Mouse (Mus musculus): Measurements from ENCODE around the gene Ddx17. TPM values are rescaled to one million over a fixed set of nuclear protein-coding genes. Genes with fewer than 3 reads are reported as not detected.

The Ddx17 gene
- 61.4 and 65.8 TPM in 2 replicates for polyA plus RNA-seq (2015; fragmentation: Nextera tagmentation; extraction: Ambion mirVana)

DNA sequence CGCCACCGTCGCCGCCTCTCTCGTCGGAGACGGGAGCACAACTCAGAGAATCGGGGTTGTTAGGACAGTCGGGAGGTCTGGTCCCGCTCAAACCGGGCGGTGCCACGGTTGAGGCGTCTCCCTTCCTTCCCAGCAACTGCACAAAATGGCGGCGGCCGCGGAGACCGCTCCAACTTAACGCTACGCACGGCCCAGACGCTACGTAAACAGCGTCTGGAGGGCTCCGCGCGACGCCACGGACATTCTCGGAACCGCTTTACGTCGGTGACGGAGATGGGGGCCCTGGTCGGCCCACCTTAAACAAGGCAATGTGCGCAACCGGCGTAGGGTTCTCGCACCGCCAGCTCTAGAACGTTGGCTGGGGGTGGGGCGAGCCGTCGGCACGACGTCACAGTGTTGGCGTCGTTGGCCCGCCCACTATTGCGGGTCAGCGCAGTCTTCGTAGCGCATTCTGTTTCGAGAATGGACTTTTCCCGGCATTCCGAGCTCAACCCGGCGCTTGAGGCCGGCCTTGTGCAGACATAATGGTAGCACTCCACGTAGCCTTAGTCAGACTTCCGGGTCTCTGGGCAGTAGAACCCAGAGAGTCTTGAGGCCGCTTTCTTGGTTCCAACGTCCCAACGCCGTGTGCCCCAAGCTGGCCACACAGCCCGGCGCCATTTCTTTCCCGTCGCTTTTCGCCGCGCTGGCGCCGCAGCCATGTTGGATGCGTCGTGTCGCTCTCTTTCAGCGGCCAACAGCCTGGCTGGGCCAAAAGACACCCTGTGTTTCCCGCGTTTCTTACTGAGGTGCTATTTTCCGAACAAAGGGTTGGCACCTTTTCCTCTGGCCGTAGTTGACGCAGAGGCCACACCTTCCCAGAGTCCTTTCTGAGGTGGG, at the start of gene Ddx17:
Gene Ddx17 (minus strand): TSS at position 332 of the 879 bp plus-strand sequence.
- peak; percentile 98 for ATAC-seq (ENCODE audit: insufficient number of reproducible peaks, insufficient read depth, low FRiP score, low TSS enrichment, low read depth)
- WGBS = 2% methylated on average over 84 of the region's 84 CpGs
- peak within 1 kb of the TSS; percentile 91 for H3K4me3 ChIP-seq
- H3K27me3 ChIP-seq = no peaks in the 10 kb centered on the region
- no peaks in the 10 kb centered on the region for H3K9me3 ChIP-seq
- H3K4me2 ChIP-seq = peak within 1 kb of the TSS; percentile 81
- H3K36me3 ChIP-seq = peaks cover 28% of the 10 kb centered on the region
- H3K4me1 ChIP-seq = peaks cover 19% of the 10 kb centered on the region
- H3K27ac ChIP-seq = peak within 1 kb of the TSS; percentile 98
- H3K9ac ChIP-seq = peak within 1 kb of the TSS; percentile 99

DNA sequence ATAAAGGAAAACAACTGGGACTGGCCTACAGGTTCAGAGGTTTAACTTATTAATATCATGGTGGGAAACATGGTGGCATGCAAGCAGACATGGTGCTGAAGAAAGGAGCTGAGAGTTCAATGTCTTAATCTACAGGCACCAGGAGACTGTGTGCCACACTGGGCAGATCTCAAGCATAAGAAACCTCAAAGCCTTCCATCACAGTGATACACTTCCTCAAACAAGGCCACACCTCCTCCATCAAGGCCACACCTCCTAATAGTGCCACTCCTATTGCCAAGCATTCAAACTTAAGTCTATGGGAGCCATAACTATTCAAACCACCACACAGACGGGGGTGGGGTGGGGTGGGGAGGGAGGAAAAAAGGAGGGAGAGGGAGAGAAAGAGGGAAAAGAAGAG, 35.0 kb upstream of the Ddx17 start:
- Histone ChIP-seq H3K4me3 (no peak overlapping the region), H3K9me3 (no peaks in the 10 kb centered on the region), H3K27me3 (no peaks in the 10 kb centered on the region), H3K4me2 (no peak overlapping the region), H3K27ac (no peak overlapping the region), H3K9ac (no peak overlapping the region), H3K36me3 (no peaks in the 10 kb centered on the region), H3K4me1 (no peaks in the 10 kb centered on the region)
- 30% methylated on average over 1 of the region's 1 CpGs for WGBS
- ATAC-seq (ENCODE audit: insufficient number of reproducible peaks, insufficient read depth, low FRiP score, low TSS enrichment, low read depth) = no peak

DNA sequence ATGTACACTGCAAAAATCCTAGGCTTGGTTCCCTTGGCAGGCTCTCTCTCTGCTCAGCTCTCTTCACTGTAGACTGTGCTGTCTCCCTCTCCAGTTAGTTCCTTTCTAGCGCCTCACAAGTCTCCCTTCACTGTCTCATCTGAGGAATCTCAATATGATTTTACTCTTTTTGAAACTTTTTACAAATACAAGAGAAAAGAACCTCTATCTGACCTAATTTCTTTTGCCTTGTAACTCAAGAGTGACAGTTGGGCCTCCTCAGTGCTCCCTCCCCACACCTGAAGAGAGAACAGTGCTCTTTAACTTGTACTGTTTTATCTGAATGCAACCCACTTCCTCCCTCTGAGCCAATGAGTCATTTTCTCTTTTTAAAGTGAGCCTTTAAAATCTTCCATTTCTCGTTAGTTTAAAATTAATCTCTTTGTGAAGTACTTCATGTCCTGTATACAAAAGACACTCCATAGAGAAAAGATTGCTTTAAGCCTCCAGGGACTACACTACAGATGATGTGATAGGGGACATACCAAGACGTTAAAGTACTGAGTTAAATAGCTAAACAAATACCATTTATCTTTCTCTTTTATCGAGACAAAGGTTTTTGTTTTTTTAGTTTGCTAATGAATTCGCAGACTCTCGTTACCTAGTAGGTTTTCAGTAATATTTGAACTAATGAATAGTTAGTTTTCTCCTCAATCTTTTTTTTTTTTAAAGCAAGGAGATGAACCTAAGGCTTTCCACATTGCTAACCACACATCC, 31.3 kb upstream of the Ddx17 start:
- no peak for ATAC-seq (ENCODE audit: insufficient number of reproducible peaks, insufficient read depth, low FRiP score, low TSS enrichment, low read depth)
- Histone ChIP-seq H3K9me3 (no peaks in the 10 kb centered on the region), H3K27me3 (no peaks in the 10 kb centered on the region), H3K27ac (no peak overlapping the region), H3K36me3 (no peaks in the 10 kb centered on the region), H3K4me3 (no peak overlapping the region), H3K4me1 (no peaks in the 10 kb centered on the region), H3K9ac (no peak overlapping the region), H3K4me2 (no peak overlapping the region)
- 70% methylated on average over 6 of the region's 6 CpGs for WGBS

- no peak for ATAC-seq (ENCODE audit: insufficient number of reproducible peaks, insufficient read depth, low FRiP score, low TSS enrichment, low read depth)
- Histone ChIP-seq H3K4me2 (no peak overlapping the region), H3K36me3 (no peaks in the 10 kb centered on the region), H3K9me3 (no peaks in the 10 kb centered on the region), H3K4me1 (no peaks in the 10 kb centered on the region), H3K4me3 (no peak overlapping the region), H3K27me3 (no peaks in the 10 kb centered on the region), H3K27ac (no peak overlapping the region), H3K9ac (no peak overlapping the region)
- WGBS = 84% methylated on average over 2 of the region's 2 CpGs
These were observed 30.4 kb upstream of the Ddx17 start for GRCm38 (mm10) chr15:79576947-79577346.

DNA sequence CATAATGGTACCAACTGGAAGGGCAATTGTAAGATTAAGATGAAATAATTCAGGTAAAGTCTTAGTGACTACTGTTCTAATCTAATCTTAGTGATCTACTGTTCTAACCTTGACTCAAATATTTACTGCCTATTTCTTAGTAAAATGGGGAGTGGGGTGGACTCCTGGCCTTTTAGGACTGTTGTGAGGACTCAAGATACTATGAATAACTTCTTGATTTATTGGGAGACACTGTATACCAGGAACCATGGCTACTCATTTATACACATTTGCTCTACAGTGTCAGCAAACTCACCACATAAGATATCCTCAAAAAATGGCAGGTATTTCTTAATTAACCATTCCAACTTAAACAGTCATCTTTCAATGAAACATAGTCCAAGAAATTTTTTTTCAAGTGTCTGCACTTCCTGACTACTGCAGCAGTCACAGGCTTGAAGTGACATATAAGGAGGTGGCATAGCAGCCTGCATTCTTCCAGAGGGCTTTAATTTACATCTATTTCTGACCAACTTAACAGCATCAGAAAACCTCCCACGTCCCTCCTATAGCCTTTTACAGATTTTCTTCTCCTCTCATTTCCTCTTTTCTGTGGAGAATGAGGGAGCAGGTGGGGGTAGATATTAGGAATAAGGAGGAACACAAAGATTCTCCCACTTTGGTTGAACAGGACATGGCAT, 29.1 kb upstream of the Ddx17 start:
- Histone ChIP-seq H3K4me3 (no peak overlapping the region), H3K9me3 (no peaks in the 10 kb centered on the region), H3K27me3 (no peaks in the 10 kb centered on the region), H3K4me1 (no peaks in the 10 kb centered on the region), H3K4me2 (no peak overlapping the region), H3K9ac (no peak overlapping the region), H3K36me3 (no peaks in the 10 kb centered on the region), H3K27ac (no peak overlapping the region)
- 55% methylated on average over 1 of the region's 1 CpGs for WGBS
- ATAC-seq (ENCODE audit: insufficient number of reproducible peaks, insufficient read depth, low FRiP score, low TSS enrichment, low read depth) = no peak

DNA sequence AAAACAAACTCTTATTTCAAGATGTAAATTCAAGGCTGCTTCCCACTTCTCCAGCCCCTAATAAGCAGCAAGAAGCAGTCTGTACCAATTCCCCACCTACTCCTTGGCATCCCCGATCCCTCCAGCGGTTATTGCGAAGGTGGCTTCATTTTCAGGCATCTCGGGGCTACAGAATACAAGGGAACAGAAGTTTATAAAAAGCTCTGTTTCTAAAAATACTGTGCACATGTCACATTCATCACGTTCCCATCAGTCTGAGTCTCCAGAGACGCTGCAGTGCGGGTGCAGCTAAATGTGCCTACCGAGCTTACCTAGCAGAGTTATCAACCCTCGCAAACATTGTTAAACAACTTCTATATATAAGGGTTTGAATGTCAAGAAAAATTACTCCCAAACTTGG, 15.9 kb upstream of the Ddx17 start:
- Histone ChIP-seq H3K9ac (no peak overlapping the region), H3K36me3 (no peaks in the 10 kb centered on the region), H3K4me1 (0 out of 2 replicates have a peak, but pooled peaks cover 6% of the 10 kb centered on the region), H3K27ac (no peak overlapping the region), H3K4me3 (no peak overlapping the region), H3K9me3 (no peaks in the 10 kb centered on the region), H3K27me3 (no peaks in the 10 kb centered on the region), H3K4me2 (no peak overlapping the region)
- 82% methylated on average over 9 of the region's 9 CpGs for WGBS
- ATAC-seq (ENCODE audit: insufficient number of reproducible peaks, insufficient read depth, low FRiP score, low TSS enrichment, low read depth) = no peak

- Histone ChIP-seq H3K9me3 (no peaks in the 10 kb centered on the region), H3K4me2 (no peak overlapping the region), H3K27ac (no peak overlapping the region), H3K9ac (no peak overlapping the region), H3K4me3 (no peak overlapping the region), H3K36me3 (no peaks in the 10 kb centered on the region), H3K4me1 (no peaks in the 10 kb centered on the region), H3K27me3 (no peaks in the 10 kb centered on the region)
- ATAC-seq (ENCODE audit: insufficient number of reproducible peaks, insufficient read depth, low FRiP score, low TSS enrichment, low read depth) = no peak
- WGBS = 74% methylated on average over 3 of the region's 3 CpGs
These were observed 13.1 kb upstream of the Ddx17 start for GRCm38 (mm10) chr15:79559649-79560048.

DNA sequence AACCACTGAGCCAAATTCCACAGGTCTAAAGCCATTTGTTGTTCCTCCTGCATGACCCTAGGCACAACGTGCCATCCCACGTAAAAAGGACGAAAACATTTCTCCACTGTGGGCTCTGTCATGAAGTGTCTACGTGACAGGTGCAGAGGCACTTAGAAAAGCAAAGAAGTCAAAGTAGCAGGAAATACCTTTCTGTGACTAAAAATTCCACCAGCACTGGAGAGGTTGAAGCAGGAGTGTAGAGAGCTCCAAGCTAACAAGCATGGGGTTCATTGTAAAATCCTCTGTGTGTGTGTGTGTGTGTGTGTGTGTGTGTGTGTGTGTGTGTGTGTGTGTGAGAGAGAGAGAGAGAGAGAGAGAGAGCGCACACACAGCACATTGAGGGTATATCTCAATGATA, 6.0 kb upstream of the Ddx17 start:
- WGBS = 71% methylated on average over 5 of the region's 5 CpGs
- no peak overlapping the region for H3K27ac ChIP-seq
- no peak overlapping the region for H3K4me2 ChIP-seq
- H3K9ac ChIP-seq = no peak overlapping the region
- ATAC-seq (ENCODE audit: insufficient number of reproducible peaks, insufficient read depth, low FRiP score, low TSS enrichment, low read depth) = no peak
- no peaks in the 10 kb centered on the region for H3K36me3 ChIP-seq
- no peaks in the 10 kb centered on the region for H3K9me3 ChIP-seq
- H3K4me3 ChIP-seq = no peak overlapping the region
- H3K27me3 ChIP-seq = no peaks in the 10 kb centered on the region
- no peaks in the 10 kb centered on the region for H3K4me1 ChIP-seq

DNA sequence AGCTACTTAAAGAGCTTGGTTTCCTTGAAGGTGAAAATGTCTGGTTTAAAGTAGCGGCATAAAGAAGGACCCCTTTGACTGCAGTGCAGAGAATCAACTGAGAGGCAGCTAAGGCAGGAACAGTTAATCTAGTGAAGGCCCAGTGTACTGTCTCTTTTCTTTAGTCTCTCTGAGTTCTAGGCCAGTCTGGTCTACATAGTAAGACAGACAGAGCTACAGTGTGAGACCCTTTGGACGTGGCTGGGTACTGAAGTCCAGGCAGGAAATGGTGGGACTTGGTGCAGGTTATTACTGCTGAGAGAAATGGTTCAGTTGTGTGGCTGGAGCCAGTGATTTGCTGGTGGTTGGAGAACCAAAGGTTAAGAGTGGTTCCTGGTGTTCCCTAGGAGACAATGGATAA, 1.7 kb upstream of the Ddx17 start:
- no peak for ATAC-seq (ENCODE audit: insufficient number of reproducible peaks, insufficient read depth, low FRiP score, low TSS enrichment, low read depth)
- Histone ChIP-seq H3K9ac (no peak overlapping the region), H3K27me3 (no peaks in the 10 kb centered on the region), H3K27ac (no peak overlapping the region), H3K4me1 (peaks cover 19% of the 10 kb centered on the region), H3K4me3 (no peak overlapping the region), H3K4me2 (no peak overlapping the region), H3K36me3 (peaks cover 12% of the 10 kb centered on the region), H3K9me3 (no peaks in the 10 kb centered on the region)
- WGBS = 97% methylated on average over 2 of the region's 2 CpGs

GRCm38 (mm10) chr15:79547289-79547820, 814 bp upstream of the Ddx17 start:
- no peak for ATAC-seq (ENCODE audit: insufficient number of reproducible peaks, insufficient read depth, low FRiP score, low TSS enrichment, low read depth)
- WGBS = 79% methylated on average over 17 of the region's 17 CpGs
- peak overlapping the region; percentile 91 for H3K4me3 ChIP-seq
- peaks cover 21% of the 10 kb centered on the region for H3K36me3 ChIP-seq
- peak overlapping the region; percentile 81 for H3K4me2 ChIP-seq
- H3K4me1 ChIP-seq = peaks cover 19% of the 10 kb centered on the region
- no peaks in the 10 kb centered on the region for H3K9me3 ChIP-seq
- no peaks in the 10 kb centered on the region for H3K27me3 ChIP-seq
- peak overlapping the region; percentile 99 for H3K9ac ChIP-seq
- peak overlapping the region; percentile 98 for H3K27ac ChIP-seq

DNA sequence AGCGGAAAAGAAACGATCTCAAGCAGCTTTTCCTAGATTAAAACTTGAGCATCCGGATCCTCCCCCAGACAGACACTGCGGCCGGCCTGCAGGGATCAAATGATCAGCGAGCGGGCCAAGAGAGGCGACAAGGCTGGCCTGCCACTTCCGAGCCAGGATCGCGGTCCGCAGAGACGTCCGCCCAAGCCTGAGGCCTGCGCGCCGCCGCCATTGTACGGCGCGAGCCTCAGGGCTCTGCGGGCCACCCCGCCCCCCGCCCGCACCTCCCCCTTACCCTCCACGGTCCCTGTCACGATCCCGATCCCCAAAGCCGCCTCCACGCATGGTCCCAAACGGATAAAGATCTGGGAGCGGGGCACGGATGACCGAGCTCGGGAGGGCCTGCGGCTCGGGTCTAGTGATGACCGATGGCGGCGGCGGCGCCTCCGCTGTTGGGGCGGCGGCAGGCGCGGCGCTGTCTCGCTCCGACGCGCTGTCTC, 581 bp downstream of the Ddx17 start:
- no peaks in the 10 kb centered on the region for H3K9me3 ChIP-seq

More for the DNA sequence above, 581 bp downstream of the Ddx17 start:
- Histone ChIP-seq H3K36me3 (peaks cover 33% of the 10 kb centered on the region), H3K4me1 (peaks cover 19% of the 10 kb centered on the region), H3K27ac (peak overlapping the region; percentile 98), H3K4me2 (peak overlapping the region; percentile 81), H3K9ac (peak overlapping the region; percentile 99), H3K27me3 (no peaks in the 10 kb centered on the region), H3K4me3 (peak overlapping the region; percentile 91)
- peak; percentile 38 for ATAC-seq (ENCODE audit: insufficient number of reproducible peaks, insufficient read depth, low FRiP score, low TSS enrichment, low read depth)
- WGBS = under 1% methylated on average over 45 of the region's 52 CpGs

Measured in embryonic facial prominence, embryonic 13.5 days (tissue).